Mouse (Mus musculus) adrenal gland, adult 8-10 months (tissue): ENCODE measurements around the gene Slc25a47. TPM values are rescaled to one million over a fixed set of nuclear protein-coding genes. Genes with fewer than 3 reads are reported as not detected.

ENCODE experiments used
- microRNA-seq, 2 experiments: library from miRNA; unstranded; fragments of <30 nt; microRNA quantifications; one replicate each; pipeline ENCODE4 v1.2.0; 2022
- total RNA-seq, 4 experiments: library from RNA; stranded (reverse); gene quantifications; 2 replicates each; pipeline ENCODE4 v1.2.4; 2022

Slc25a47 gene
- total RNA-seq, 4 experiments from 2014 or later, result 10.2 to 14.0 (median 12.2) TPM

Small RNAs within 50 kb of the gene (microRNA-seq; reads per million reads assigned to microRNA genes)
- gene Mir345, result 29.6 to 88.0 reads per million in 2 experiments

Other genes starting within 250 kb of the Slc25a47 start
- gene Degs2, start 133.7 kb upstream of the Slc25a47 start, total RNA-seq, result not detected
- gene Yy1, start 43.1 kb upstream of the Slc25a47 start, total RNA-seq, result 10 to 100 TPM; 65.4 to 76.7 (median 70.7) TPM
- 10 to 100 TPM; 19.8 to 29.4 (median 23.8) TPM for gene Slc25a29, start 163 bp upstream of the Slc25a47 start, total RNA-seq
- gene Wdr25, start 57.6 kb downstream of the Slc25a47 start, total RNA-seq, result 1 to 10 TPM; 8.1 to 9.6 (median 8.4) TPM
- gene Wars, start 58.1 kb downstream of the Slc25a47 start, total RNA-seq, result 10 to 100 TPM; 63.1 to 70.0 (median 66.8) TPM
- gene Begain, start 232.2 kb downstream of the Slc25a47 start, total RNA-seq, result 1 to 10 TPM; 2.4 to 8.2 (median 4.5) TPM